Mouse (Mus musculus): ENCODE measurements around the gene Mrpl52. TPM values are rescaled to one million over a fixed set of nuclear protein-coding genes. Genes with fewer than 3 reads are reported as not detected.
A peak's percentile ranks its signal among the peaks of the same experiment; 100 is the strongest.

Mrpl52 gene
- polyA plus RNA-seq, 1 experiment from 2014 or later: 252 TPM

DNA sequence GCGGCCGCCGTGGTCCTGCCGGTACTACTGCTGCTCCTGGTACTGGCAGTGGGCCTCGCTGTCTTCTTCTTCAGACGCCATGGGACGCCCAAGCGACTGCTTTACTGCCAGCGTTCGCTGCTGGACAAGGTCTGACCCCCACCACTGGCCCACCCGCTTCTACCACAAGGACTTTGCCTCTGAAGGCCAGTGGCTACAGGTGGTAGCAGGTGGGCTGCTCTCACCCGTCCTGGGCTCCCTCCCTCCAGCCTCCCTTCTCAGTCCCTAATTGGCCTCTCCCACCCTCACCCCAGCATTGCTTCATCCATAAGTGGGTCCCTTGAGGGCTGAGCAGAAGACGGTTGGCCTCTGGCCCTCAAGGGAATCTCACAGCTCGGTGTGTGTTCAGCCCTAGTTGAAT lies 13.8 kb downstream of the Mrpl52 start:
- Histone ChIP-seq H3K9me3 (no peaks in the 10 kb centered on the region), H3K4me2 (no peak overlapping the region), H3K27ac (no peak overlapping the region), H3K4me1 (no peaks in the 10 kb centered on the region), H3K9ac (no peak overlapping the region), H3K4me3 (no peak overlapping the region), H3K36me3 (replicated peaks) (no peaks in the 10 kb centered on the region), H3K27me3 (replicated peaks) (no peaks in the 10 kb centered on the region)
- no peak for ATAC-seq (replicated peaks)
- WGBS: 94% methylated on average over 14 of the region's 14 CpGs

DNA sequence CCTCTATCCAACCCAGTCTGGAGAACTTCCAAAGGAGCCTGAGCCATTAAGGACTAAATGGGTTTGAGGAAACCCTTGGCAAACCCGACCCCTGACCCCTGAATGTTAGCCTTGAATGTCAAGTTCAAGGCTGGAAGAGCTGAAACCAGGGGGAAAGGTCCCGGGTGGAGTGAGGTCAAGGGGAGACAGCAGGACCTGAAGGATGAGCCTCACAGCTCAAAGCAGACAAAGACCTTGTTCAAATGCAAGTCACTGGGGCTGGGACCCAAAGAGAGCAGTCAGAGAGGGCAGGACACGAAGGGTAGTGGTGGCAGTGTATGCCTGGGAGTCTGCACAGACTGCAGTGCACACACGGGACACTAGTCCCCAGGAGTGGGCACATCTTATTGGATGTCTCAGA lies 14.7 kb downstream of the Mrpl52 start:
- Histone ChIP-seq H3K4me2 (no peak overlapping the region), H3K9me3 (no peaks in the 10 kb centered on the region), H3K36me3 (replicated peaks) (no peaks in the 10 kb centered on the region), H3K27me3 (replicated peaks) (no peaks in the 10 kb centered on the region), H3K4me3 (no peak overlapping the region), H3K4me1 (no peaks in the 10 kb centered on the region), H3K27ac (no peak overlapping the region), H3K9ac (no peak overlapping the region)
- WGBS: 78% methylated on average over 4 of the region's 4 CpGs
- no peak for ATAC-seq (replicated peaks)

DNA sequence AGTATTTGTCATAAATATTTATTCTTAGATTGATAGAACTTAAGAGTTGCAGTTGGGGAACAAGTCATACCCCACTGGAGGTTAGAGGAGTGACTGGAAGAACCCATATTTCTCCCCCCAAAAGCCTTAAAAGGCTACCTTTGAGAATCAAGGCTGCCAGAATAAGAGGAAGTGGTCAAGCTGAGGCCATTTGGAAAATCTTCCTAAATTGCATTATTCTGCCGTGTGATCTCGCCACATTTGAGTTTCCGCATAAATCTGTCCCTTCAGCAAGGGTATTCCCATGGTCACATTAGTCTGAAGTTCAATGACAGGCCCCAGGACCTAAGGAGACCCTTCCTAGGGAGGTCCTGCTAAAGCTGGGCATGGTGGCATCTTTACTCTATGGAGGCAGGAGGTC lies 15.8 kb downstream of the Mrpl52 start:
- H3K4me1 ChIP-seq: no peaks in the 10 kb centered on the region
- H3K36me3 ChIP-seq (replicated peaks): no peaks in the 10 kb centered on the region
- H3K9ac ChIP-seq: no peak overlapping the region
- WGBS: 92% methylated on average over 3 of the region's 3 CpGs
- H3K27me3 ChIP-seq (replicated peaks): no peaks in the 10 kb centered on the region
- H3K9me3 ChIP-seq: no peaks in the 10 kb centered on the region
- no peak overlapping the region for H3K4me3 ChIP-seq
- no peak overlapping the region for H3K27ac ChIP-seq
- no peak overlapping the region for H3K4me2 ChIP-seq
- ATAC-seq (replicated peaks): no peak

DNA sequence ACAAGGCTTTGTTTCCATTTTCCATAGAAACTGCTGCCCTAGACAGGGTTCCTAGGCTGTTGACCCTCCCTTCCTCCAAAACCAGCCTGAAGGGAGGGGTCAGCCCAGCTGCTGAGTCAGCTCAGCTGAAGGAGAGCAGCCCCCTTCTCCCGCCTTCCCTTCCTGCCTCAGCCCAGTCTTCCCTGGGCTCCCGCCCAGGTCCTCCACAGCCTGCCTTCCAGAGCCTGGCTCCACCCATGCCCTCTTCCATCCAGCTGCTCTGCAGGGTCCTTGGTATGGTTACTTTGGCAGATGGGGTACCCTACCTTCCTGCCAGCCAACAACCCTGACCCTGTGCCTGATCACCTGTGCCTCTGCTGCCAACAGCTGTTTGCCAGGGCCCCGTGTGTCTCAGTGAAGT lies 16.5 kb downstream of the Mrpl52 start:
- no peak for ATAC-seq (replicated peaks)

DNA sequence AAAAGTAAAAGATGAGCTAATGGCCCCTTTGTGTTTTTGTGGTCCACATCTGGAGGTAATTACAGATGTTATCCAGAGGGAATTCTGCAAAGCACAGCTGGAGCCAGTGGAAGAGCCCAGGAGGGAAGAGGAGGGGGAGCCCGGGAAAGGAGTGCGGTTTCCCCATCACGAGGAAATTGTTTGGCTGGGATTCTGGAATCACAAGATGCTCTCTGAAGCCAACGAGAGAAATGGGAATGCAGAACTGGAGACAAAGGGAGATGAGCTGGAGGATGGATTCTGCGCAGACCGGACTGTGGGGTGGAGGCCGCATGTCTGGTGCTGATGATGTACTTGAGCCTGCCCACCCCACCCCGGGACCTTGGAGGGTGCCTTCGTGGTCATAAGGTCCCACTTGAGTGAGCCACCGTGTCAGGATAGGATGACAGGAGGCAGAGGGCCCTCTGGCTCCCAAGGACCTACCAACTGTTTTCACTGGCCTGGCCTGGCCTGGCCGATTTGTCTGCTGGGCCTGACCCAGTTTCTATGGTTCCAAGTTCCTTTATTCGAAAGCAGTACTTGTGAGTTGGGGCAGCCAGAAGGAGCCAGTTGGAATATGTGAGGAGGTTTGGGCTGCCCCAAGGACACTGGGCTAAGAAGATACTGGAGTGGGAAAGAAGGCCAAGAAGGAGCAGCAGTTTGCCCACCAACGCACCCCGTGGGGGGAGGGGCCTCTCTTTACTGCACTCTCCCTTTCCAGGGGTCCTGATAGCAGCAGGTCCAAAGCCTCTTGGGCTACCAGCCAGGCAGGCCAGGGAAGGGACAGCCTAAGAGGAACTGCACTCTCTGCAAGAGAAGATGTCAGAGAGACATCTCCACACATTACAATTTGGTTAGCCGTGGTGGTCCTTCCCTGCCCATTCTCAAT lies 17.3 kb downstream of the Mrpl52 start:
- H3K4me1 ChIP-seq: no peaks in the 10 kb centered on the region
- no peak overlapping the region for H3K4me2 ChIP-seq
- H3K27me3 ChIP-seq (replicated peaks): no peaks in the 10 kb centered on the region
- 69% methylated on average over 15 of the region's 15 CpGs for WGBS
- no peaks in the 10 kb centered on the region for H3K9me3 ChIP-seq
- no peak overlapping the region for H3K9ac ChIP-seq
- no peak overlapping the region for H3K27ac ChIP-seq
- no peak for ATAC-seq (replicated peaks)
- H3K36me3 ChIP-seq (replicated peaks): no peaks in the 10 kb centered on the region
- H3K4me3 ChIP-seq: no peak overlapping the region

More for the DNA sequence above, 16.5 kb downstream of the Mrpl52 start:
- no peak overlapping the region for H3K27ac ChIP-seq
- no peak overlapping the region for H3K9ac ChIP-seq
- no peaks in the 10 kb centered on the region for H3K36me3 ChIP-seq (replicated peaks)
- H3K9me3 ChIP-seq: no peaks in the 10 kb centered on the region
- no peak overlapping the region for H3K4me2 ChIP-seq
- H3K4me3 ChIP-seq: no peak overlapping the region
- H3K27me3 ChIP-seq (replicated peaks): no peaks in the 10 kb centered on the region
- 33% methylated on average over 3 of the region's 3 CpGs for WGBS
- H3K4me1 ChIP-seq: no peaks in the 10 kb centered on the region

DNA sequence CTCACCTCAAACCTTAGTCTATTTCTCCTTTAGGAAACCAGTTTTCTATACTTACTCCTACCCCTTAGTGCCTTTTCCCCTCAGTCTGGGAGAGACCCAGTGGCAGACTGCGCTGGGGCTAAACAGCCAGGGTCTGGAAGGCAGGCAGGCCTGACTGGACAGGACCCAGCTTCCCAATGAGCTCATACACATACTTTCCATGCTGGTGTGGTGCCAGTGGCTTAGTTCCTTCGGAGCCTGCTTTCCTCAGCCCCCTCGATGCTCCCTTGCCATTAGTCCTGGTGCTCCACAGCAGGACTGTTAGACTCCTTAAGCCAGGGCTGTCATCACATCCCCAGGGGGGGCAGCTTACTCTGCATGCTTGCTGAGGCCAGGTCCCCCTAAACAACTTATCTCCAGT lies 18.8 kb downstream of the Mrpl52 start:
- no peak overlapping the region for H3K9ac ChIP-seq
- ATAC-seq (replicated peaks): no peak
- 53% methylated on average over 3 of the region's 3 CpGs for WGBS

DNA sequence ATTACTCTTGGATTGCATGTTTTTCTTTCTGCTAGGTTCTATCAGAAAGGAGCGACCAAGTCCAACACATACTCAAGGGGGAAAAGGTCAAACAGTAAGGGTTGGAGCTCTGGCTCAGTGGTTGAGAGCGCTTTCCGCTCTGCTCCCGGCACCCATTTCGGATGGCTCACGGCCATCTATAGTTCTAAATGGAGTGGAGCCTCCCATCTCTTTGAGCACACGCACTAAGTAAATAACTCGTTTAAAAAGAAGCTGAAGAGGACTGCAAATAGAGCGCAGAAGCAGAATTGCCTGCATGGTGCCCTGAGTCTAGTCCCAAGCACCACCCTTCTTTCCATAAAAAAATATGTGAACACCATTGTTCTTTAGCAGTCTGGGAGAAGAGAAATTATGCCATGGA lies 26.9 kb downstream of the Mrpl52 start:
- ATAC-seq (replicated peaks): no peak
- Histone ChIP-seq H3K36me3 (replicated peaks) (no peaks in the 10 kb centered on the region), H3K27ac (no peak overlapping the region), H3K4me2 (no peak overlapping the region), H3K4me3 (no peak overlapping the region), H3K9me3 (no peaks in the 10 kb centered on the region), H3K9ac (no peak overlapping the region), H3K27me3 (replicated peaks) (no peaks in the 10 kb centered on the region), H3K4me1 (no peaks in the 10 kb centered on the region)
- WGBS: 89% methylated on average over 9 of the region's 9 CpGs

More for the DNA sequence above, 18.8 kb downstream of the Mrpl52 start:
- H3K4me2 ChIP-seq: no peak overlapping the region
- H3K27ac ChIP-seq: no peak overlapping the region
- H3K4me1 ChIP-seq: no peaks in the 10 kb centered on the region
- no peaks in the 10 kb centered on the region for H3K27me3 ChIP-seq (replicated peaks)
- no peak overlapping the region for H3K4me3 ChIP-seq
- no peaks in the 10 kb centered on the region for H3K36me3 ChIP-seq (replicated peaks)
- H3K9me3 ChIP-seq: no peaks in the 10 kb centered on the region

DNA sequence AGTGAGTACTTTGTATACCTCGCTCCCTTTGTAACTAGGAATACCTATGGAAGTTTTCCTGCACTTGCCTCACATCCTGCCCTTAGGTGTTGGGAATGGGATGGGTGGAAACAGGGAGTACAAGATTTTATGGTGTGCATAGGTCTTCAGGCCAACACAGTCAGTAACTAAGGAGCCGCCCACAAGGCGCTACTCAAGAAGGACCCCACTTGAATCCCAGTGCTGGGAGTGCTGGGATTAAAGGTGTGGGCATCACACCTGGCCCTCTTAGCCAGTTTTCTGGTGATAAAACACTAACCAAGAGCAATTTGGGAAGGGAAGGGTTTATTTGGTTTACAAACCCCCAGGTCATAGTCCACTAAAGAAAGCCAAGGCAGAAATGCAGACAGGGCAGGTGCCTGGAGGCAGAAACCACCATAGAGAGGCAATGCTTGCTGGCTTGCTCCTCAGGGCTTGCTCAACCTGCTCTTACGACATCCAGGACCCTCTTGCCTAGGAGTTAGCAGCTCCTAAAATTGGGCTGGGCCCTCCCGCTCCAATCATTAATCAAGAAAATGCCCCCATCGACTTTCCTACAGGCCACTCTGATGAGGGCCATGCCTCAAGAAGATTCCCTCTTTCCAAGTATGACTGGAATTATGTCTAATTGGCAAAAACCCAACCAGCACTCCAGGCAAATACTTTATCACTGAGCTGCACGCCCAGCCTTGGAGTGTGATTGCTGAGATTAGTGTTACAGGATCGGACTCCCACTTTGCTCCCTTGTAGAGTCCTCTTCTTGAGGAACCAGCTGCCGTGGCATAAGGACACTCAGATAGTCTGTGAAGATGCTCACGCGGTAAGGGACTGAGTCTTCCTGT lies 28.2 kb downstream of the Mrpl52 start:
- H3K4me3 ChIP-seq: no peak overlapping the region
- ATAC-seq (replicated peaks): no peak
- no peak overlapping the region for H3K27ac ChIP-seq
- no peaks in the 10 kb centered on the region for H3K27me3 ChIP-seq (replicated peaks)
- H3K4me2 ChIP-seq: no peak overlapping the region
- H3K9me3 ChIP-seq: no peaks in the 10 kb centered on the region
- H3K36me3 ChIP-seq (replicated peaks): no peaks in the 10 kb centered on the region
- H3K4me1 ChIP-seq: no peaks in the 10 kb centered on the region
- no peak overlapping the region for H3K9ac ChIP-seq
- WGBS: 89% methylated on average over 11 of the region's 11 CpGs

DNA sequence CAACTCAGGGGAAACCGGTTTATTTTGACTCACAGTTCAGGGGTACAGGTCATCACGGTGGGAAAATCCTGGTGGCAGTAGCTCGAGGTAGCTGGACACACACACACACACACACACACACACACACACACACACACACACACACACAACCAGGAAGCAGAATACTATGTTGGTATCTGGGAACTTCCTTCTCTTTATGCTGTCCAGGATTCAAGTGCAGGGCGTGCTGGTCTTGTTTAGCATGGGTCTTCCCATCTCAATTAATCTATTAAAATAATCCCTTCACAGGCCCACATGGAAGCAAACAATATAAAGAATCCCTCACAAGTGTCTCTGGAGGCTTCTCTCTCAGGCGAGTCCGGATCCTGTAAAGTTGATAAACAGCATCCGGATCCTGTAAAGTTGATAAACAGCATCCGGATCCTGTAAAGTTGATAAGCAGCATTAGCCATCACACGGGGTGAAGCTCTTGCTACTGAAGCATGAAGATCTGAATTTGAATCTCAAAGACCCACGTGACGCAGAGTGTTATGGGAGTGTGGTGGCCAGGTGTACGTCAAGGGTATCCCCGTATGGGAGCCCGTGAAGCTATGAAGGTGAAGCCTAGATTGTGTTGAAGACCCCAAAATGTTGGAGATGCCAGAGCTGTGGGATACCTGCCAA lies 31.3 kb downstream of the Mrpl52 start:
- ATAC-seq (replicated peaks): no peak
- no peak overlapping the region for H3K4me2 ChIP-seq
- H3K9ac ChIP-seq: no peak overlapping the region
- no peak overlapping the region for H3K27ac ChIP-seq
- WGBS: 89% methylated on average over 14 of the region's 14 CpGs
- no peaks in the 10 kb centered on the region for H3K4me1 ChIP-seq
- H3K4me3 ChIP-seq: no peak overlapping the region
- H3K27me3 ChIP-seq (replicated peaks): no peaks in the 10 kb centered on the region
- H3K9me3 ChIP-seq: no peaks in the 10 kb centered on the region
- H3K36me3 ChIP-seq (replicated peaks): no peaks in the 10 kb centered on the region

DNA sequence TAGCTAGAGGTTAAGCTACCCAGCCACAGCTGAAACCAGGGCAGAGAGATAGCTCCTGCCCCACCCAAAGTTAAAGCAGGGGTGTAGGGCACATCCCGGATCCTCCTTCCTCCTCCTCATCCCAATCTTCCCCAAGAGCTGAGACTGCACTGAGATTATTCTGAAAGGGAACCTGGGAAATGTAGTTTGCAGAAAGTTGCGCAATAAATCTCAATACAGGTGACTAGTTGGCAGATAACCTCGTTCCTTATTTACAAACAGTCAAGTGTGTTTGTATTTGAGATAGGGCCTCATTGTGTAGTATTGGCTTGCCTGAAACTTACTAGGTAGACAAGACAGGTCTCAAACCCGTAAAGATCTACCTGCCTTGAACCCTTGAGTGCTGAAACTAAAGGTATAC lies 35.4 kb downstream of the Mrpl52 start:
- Histone ChIP-seq H3K9ac (no peak overlapping the region), H3K36me3 (replicated peaks) (no peaks in the 10 kb centered on the region), H3K9me3 (no peaks in the 10 kb centered on the region), H3K4me1 (peaks cover 13% of the 10 kb centered on the region), H3K4me2 (no peak overlapping the region), H3K27ac (no peak overlapping the region), H3K27me3 (replicated peaks) (no peaks in the 10 kb centered on the region), H3K4me3 (no peak overlapping the region)
- ATAC-seq (replicated peaks): no peak
- WGBS: 90% methylated on average over 4 of the region's 4 CpGs

DNA sequence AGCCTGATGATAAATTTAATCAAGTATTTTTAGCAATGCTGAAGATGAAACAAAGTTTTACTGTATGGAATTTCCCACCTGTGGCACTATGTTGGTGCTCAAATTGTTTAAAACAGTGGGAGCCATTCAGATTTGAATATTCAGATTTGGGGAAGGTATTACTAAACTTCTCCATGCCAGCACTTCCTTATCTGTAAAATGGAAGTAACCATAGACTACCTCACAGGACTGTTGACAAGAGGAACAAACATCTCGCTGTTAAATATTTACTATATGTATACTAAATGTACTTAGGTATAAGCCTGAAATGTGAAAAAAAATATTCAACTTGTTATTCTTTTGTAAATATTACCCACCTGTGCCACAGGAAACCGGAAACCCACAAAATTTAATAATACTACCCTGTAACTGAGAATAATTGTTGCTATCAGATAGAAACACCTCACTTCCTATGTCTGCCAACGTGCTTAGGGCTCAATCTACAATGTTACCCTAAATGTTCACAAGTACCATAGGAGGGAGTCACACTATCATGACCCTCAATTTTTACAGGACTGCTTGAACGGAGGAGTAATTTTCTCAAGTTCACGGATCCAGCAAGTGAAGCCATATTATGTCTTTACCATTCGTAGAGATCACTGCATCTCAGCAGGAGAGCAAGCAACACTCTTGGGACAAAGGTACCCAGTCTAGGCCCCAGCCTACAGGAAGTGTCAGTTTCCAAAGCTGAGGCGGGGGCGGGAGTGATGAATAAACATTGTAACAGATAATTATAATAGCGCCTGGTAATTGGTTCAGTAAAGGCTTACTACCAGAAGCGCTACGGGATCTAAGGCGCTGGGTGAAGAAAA lies 36.6 kb downstream of the Mrpl52 start:
- 16% methylated on average over 12 of the region's 12 CpGs for WGBS
- Histone ChIP-seq H3K36me3 (replicated peaks) (0 out of 2 replicates have a peak, but pooled peaks cover 5% of the 10 kb centered on the region), H3K4me1 (peaks cover 13% of the 10 kb centered on the region), H3K9ac (peak overlapping the region; percentile 43), H3K4me3 (peak overlapping the region; percentile 80), H3K27ac (peak overlapping the region; percentile 73), H3K9me3 (no peaks in the 10 kb centered on the region), H3K27me3 (replicated peaks) (no peaks in the 10 kb centered on the region), H3K4me2 (peak overlapping the region; percentile 86)
- peak; percentile 67 for ATAC-seq (replicated peaks)

Measured in midbrain, embryonic 15.5 days (tissue).